Mouse (Mus musculus) brain, embryonic 14.5 days (tissue): Measurements from ENCODE around the gene Arl6ip4. TPM values are rescaled to one million over a fixed set of nuclear protein-coding genes. Genes with fewer than 3 reads are reported as not detected.

Experiments
- DNase-seq: peaks from one replicate; pipeline ENCODE4 v3.0.0-alpha.2; 2011; ENCODE audit warnings: low read depth
- CTCF ChIP-seq: fragments of 200-500 bp; IDR thresholded peaks from 2 replicates; pipeline ENCODE4 v1.5.1; 2012; ENCODE audit warnings: inconsistent platforms, mild to moderate bottlenecking, moderate library complexity, borderline replicate concordance; ENCODE audit not compliant: insufficient read depth, insufficient read length; ENCODE audit errors: extremely low read depth
- POLR2A ChIP-seq: fragments of 200-500 bp; IDR thresholded peaks from 2 replicates; pipeline ENCODE4 v1.6.1; 2012; ENCODE audit warnings: mild to moderate bottlenecking, inconsistent platforms, borderline replicate concordance; ENCODE audit not compliant: poor library complexity, insufficient read depth, insufficient read length, severe bottlenecking; ENCODE audit errors: extremely low read depth
- polyA plus RNA-seq: library from polyadenylated mRNA; depleted of rRNA; stranded (reverse); fragments of >200 nt; gene quantifications from 2 replicates; pipeline ENCODE4 v1.2.3, GENCODE M21; 2012; rRNA removed

Gene Arl6ip4
- polyA plus RNA-seq, 1 experiment = 67.8 TPM

DNA sequence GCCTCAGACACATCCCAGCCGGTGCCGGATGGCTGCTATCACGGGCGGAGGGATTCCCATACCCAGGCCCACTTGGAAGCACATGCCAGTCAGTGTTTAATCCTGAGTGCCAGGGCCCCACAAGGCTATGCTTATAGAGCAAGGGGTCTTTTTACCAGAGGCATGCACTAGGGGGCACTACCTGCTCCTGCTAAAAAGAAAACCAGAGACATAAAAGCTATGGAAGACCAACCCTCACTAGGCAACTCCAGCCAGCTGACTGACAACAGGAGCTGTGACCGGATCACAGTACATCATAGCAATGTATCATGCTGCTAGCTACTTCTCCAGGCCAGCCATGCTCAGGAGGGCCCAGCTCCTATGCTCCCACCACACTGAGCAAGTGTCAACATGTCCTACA, 46.7 kb downstream of the Arl6ip4 start:
- TF ChIP-seq POLR2A (no peak), CTCF (peak; percentile 73; the same call in 1 of the 2 replicates)
- peak; percentile 90 for DNase-seq

- no peak for DNase-seq
- TF ChIP-seq POLR2A (no peak), CTCF (no peak)
Measured at GRCm38 (mm10) chr5:124163445-124163844, 47.6 kb downstream of the Arl6ip4 start.

- DNase-seq = peak; percentile 83
- TF ChIP-seq POLR2A (no peak), CTCF (no peak)
Measured at GRCm38 (mm10) chr5:124165622-124166570, 50.0 kb downstream of the Arl6ip4 start.

- TF ChIP-seq CTCF (no peak), POLR2A (no peak)
- no peak for DNase-seq
Measured at GRCm38 (mm10) chr5:124166741-124167140, 50.9 kb downstream of the Arl6ip4 start.

DNA sequence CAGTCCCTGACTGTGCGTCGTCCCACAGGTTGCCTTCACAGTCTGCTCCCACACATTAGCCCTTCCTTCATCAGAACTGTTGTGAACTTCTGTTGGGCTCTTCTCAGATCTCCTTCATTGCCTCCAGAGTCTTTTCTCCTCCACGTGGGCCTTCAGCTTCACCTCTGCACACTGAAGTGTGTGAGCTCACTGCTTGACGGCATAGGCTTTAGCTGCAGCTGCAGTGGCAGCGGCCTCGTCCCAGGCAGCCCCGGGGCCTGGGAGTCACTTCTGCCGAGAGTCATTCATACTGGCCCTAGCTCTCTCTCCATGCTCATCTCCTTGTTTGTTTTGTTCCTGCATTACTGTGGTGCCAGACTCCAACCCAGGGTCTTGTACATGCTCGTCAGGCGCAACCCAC, 51.7 kb downstream of the Arl6ip4 start:
- no peak for DNase-seq
- no peak for TF ChIP-seq POLR2A
- no peak for TF ChIP-seq CTCF

Other genes with a start within 250 kb of the Arl6ip4 start
- 0.23 and 0.48 TPM in 2 replicates for gene Hcar1, start 236.1 kb upstream of the Arl6ip4 start, polyA plus RNA-seq
- gene Denr, start 208.9 kb upstream of the Arl6ip4 start, polyA plus RNA-seq = 27.8 and 37.4 TPM in 2 replicates
- gene Gm43518, start 188.7 kb upstream of the Arl6ip4 start, polyA plus RNA-seq = 1.4 and 2.3 TPM in 2 replicates
- gene Ccdc62, start 185.4 kb upstream of the Arl6ip4 start, polyA plus RNA-seq = 6.8 and 7.1 TPM in 2 replicates
- gene Hip1r, start 142.5 kb upstream of the Arl6ip4 start, polyA plus RNA-seq = 17.7 and 23.9 TPM in 2 replicates
- 79.9 and 107 TPM in 2 replicates for gene Vps37b, start 83.8 kb upstream of the Arl6ip4 start, polyA plus RNA-seq
- 6.5 and 9.6 TPM in 2 replicates for gene Abcb9, start 20.3 kb upstream of the Arl6ip4 start, polyA plus RNA-seq
- gene Ogfod2, start 3.8 kb upstream of the Arl6ip4 start, polyA plus RNA-seq = 38.1 and 47.2 TPM in 2 replicates
- 51.9 and 61.2 TPM in 2 replicates for gene Pitpnm2, start 133.7 kb downstream of the Arl6ip4 start, polyA plus RNA-seq
- gene Mphosph9, start 211.9 kb downstream of the Arl6ip4 start, polyA plus RNA-seq = 18.3 and 19.4 TPM in 2 replicates
- 10.8 and 13.3 TPM in 2 replicates for gene 2810006K23Rik, start 212.0 kb downstream of the Arl6ip4 start, polyA plus RNA-seq
- 303 and 477 TPM in 2 replicates for gene Cdk2ap1, start 247.0 kb downstream of the Arl6ip4 start, polyA plus RNA-seq